Mouse (Mus musculus): Measurements from ENCODE around the gene Pias4. TPM values are rescaled to one million over a fixed set of nuclear protein-coding genes. Genes with fewer than 3 reads are reported as not detected.
"Not testable (repeated sequence)": the region's sequence is repeated elsewhere in the genome, so short reads cannot be mapped to it uniquely, and the experiment has no call there.

The Pias4 gene
- polyA plus RNA-seq, 1 experiment from 2014 or later: 62.7 TPM

DNA sequence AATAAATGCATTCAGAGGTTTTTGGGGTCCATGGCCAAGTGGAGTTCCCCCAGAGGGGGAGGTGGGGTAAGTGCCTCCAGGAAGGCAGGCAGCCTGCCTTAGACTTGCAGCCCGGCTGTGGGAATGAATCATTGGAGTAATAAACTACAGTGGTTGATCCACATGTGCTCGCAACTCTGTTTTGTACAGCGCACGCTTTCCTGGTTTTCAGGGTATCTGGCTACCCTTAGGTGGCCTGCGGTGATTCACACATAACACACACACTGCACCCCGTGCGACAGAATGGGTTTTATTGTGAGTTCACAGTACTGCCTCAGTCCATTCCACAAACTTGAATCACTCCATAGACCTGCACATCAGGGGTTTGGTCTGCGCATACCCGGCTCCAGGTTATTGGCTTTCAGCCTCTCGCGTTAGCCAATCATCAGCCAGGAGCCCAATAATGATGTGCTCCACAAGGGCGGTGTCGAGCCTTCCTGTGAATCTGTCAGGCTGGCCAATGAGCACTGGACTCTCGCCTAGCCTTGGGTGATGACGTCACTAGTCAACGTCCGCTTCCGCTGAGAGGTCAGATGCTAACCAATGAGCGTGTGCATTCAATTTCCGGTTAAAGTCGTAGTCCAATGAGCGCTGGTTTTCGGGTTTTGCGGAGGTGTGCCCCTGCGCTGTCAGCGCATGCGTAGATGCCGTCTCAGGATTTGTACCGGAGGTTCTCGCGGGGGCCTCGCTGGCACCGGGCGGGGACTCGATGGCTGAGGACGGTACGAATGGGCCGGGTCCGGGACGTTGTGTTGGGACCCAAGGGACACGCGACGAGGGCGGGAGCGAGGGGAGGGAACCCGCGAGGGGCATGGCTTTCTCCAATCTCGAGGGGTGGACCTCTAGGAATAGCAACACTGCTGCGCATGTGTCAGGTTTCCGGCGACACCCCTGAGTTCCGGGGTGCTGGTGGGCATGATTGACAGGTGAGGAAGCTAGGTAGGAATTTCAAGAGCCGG, 14.9 kb upstream of the Pias4 start, which contains the start of gene Dapk3:
TSS of gene Dapk3 (plus strand) at position 670 of the 998 bp plus-strand sequence.
- ATAC-seq: peak; percentile 91
- Histone ChIP-seq H3K27ac (ENCODE audit: low read length) (peak within 1 kb of the TSS; percentile 74), H3K9ac (replicated peaks; ENCODE audit: low read depth, low read length) (peak within 1 kb of the TSS; percentile 51), H3K4me2 (ENCODE audit: low read length) (peak within 1 kb of the TSS; percentile 59), H3K4me3 (replicated peaks; ENCODE audit: low read length) (peak within 1 kb of the TSS; percentile 47), H3K9me3 (ENCODE audit: control insufficient read depth, low read length) (no peaks in the 10 kb centered on the region), H3K4me1 (replicated peaks; ENCODE audit: control insufficient read depth, insufficient read depth, low read length) (peaks cover 21% of the 10 kb centered on the region), H3K27me3 (replicated peaks; ENCODE audit: control insufficient read depth, insufficient read depth, low read length) (no peaks in the 10 kb centered on the region), H3K36me3 (ENCODE audit: control insufficient read depth, insufficient read depth) (peaks cover 34% of the 10 kb centered on the region)
- WGBS: 3% methylated on average over 53 of the region's 53 CpGs

DNA sequence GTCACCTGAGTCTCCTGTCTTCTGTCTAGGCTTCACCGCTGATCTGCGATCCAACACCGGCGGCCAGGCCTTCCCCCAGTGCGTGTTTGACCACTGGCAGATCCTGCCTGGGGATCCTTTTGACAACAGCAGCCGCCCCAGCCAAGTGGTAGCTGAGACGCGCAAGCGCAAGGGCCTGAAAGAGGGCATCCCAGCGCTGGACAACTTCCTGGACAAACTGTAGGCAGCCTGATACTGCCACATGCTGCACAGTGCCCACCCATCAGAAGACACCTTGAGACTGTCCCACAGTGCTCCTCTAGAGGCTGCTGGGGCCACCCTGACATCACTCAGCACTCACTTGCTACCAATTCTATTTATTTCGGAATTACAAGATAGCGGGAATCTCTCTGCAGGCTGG, 14.1 kb upstream of the Pias4 start:
- Histone ChIP-seq H3K4me1 (replicated peaks; ENCODE audit: control insufficient read depth, insufficient read depth, low read length) (peaks cover 25% of the 10 kb centered on the region), H3K36me3 (ENCODE audit: control insufficient read depth, insufficient read depth) (peaks cover 34% of the 10 kb centered on the region)
- H3K4me3 ChIP-seq (replicated peaks; ENCODE audit: low read length); ATAC-seq; H3K9ac ChIP-seq (replicated peaks; ENCODE audit: low read depth, low read length); H3K27ac ChIP-seq (ENCODE audit: low read length); H3K27me3 ChIP-seq (replicated peaks; ENCODE audit: control insufficient read depth, insufficient read depth, low read length); H3K4me2 ChIP-seq (ENCODE audit: low read length); H3K9me3 ChIP-seq (ENCODE audit: control insufficient read depth, low read length): not testable (repeated sequence)
- 77% methylated on average over 12 of the region's 12 CpGs for WGBS

DNA sequence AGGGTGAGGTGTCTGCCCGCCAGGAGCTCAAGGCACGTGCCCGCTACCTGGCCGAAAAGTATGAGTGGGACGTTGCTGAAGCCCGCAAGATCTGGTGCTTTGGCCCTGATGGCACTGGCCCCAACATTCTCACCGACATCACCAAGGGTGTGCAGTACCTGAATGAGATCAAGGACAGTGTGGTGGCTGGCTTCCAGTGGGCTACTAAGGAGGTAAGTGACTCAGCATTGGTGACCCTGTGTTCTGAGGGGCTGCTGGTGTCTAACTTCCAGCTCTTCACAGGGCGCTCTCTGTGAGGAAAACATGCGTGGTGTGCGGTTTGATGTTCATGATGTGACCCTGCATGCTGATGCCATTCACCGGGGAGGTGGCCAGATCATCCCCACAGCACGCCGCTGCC, 13.2 kb upstream of the Pias4 start:
- H3K4me1 ChIP-seq (replicated peaks; ENCODE audit: control insufficient read depth, insufficient read depth, low read length): peaks cover 25% of the 10 kb centered on the region
- H3K4me2 ChIP-seq (ENCODE audit: low read length): no peak overlapping the region
- H3K4me3 ChIP-seq (replicated peaks; ENCODE audit: low read length): no peak overlapping the region
- WGBS: 90% methylated on average over 13 of the region's 13 CpGs
- H3K36me3 ChIP-seq (ENCODE audit: control insufficient read depth, insufficient read depth): peaks cover 34% of the 10 kb centered on the region
- H3K27me3 ChIP-seq (replicated peaks; ENCODE audit: control insufficient read depth, insufficient read depth, low read length): no peaks in the 10 kb centered on the region
- no peaks in the 10 kb centered on the region for H3K9me3 ChIP-seq (ENCODE audit: control insufficient read depth, low read length)
- no peak overlapping the region for H3K27ac ChIP-seq (ENCODE audit: low read length)
- H3K9ac ChIP-seq (replicated peaks; ENCODE audit: low read depth, low read length): no peak overlapping the region
- no peak for ATAC-seq

DNA sequence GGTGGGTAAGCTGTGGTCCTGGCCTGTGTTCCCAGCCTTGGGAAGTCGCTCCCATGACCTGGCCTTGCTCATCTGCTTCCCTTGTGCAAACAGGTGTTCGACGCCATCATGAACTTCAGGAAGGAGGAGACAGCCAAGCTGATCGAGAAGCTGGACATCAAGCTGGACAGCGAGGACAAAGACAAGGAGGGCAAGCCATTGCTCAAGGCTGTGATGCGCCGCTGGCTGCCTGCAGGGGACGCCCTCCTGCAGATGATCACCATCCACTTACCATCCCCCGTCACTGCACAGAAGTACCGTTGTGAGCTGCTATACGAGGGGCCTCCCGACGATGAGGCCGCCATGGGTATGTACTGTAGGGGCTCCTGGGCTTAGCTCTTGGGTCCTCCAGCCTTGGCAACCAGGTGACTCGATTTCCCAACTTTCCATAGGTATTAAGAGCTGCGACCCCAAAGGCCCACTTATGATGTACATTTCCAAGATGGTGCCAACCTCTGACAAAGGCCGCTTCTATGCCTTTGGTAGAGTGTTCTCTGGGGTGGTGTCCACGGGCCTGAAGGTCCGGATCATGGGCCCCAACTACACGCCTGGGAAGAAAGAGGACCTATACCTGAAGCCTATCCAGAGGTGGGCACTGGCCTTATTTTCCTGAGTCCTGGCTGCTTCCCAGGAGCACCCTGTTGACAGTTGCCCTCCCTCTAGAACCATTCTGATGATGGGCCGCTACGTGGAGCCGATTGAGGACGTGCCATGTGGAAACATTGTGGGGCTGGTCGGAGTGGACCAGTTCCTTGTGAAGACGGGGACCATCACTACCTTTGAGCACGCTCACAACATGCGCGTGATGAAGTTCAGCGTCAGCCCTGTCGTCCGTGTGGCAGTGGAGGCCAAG, 12.0 kb upstream of the Pias4 start:
- Histone ChIP-seq H3K27ac (ENCODE audit: low read length) (no peak overlapping the region), H3K4me1 (replicated peaks; ENCODE audit: control insufficient read depth, insufficient read depth, low read length) (peaks cover 37% of the 10 kb centered on the region), H3K4me2 (ENCODE audit: low read length) (no peak overlapping the region), H3K9me3 (ENCODE audit: control insufficient read depth, low read length) (no peaks in the 10 kb centered on the region), H3K4me3 (replicated peaks; ENCODE audit: low read length) (no peak overlapping the region), H3K9ac (replicated peaks; ENCODE audit: low read depth, low read length) (no peak overlapping the region), H3K27me3 (replicated peaks; ENCODE audit: control insufficient read depth, insufficient read depth, low read length) (no peaks in the 10 kb centered on the region), H3K36me3 (ENCODE audit: control insufficient read depth, insufficient read depth) (peaks cover 31% of the 10 kb centered on the region)
- WGBS: 92% methylated on average over 32 of the region's 32 CpGs
- ATAC-seq: no peak

DNA sequence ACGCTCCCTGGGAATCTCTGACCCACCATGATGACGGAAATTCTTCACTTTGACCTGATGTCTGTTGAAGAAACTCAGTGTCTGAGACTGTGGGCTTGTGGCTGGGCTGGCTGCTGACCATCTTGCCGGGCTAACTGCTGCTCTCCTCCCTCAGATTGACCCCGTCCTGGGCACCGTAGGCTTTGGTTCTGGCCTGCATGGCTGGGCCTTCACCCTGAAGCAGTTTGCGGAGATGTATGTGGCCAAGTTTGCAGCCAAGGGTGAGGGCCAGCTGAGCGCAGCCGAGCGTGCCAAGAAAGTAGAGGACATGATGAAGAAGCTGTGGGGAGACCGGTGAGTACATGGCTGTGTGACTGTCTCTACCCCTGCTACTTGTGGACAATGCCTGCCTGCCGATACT, 11.2 kb upstream of the Pias4 start:
- ATAC-seq: no peak
- Histone ChIP-seq H3K9ac (replicated peaks; ENCODE audit: low read depth, low read length) (no peak overlapping the region), H3K27ac (ENCODE audit: low read length) (no peak overlapping the region), H3K4me1 (replicated peaks; ENCODE audit: control insufficient read depth, insufficient read depth, low read length) (peaks cover 42% of the 10 kb centered on the region), H3K27me3 (replicated peaks; ENCODE audit: control insufficient read depth, insufficient read depth, low read length) (no peaks in the 10 kb centered on the region), H3K9me3 (ENCODE audit: control insufficient read depth, low read length) (no peaks in the 10 kb centered on the region), H3K36me3 (ENCODE audit: control insufficient read depth, insufficient read depth) (peaks cover 31% of the 10 kb centered on the region), H3K4me2 (ENCODE audit: low read length) (no peak overlapping the region), H3K4me3 (replicated peaks; ENCODE audit: low read length) (no peak overlapping the region)
- 91% methylated on average over 11 of the region's 11 CpGs for WGBS

DNA sequence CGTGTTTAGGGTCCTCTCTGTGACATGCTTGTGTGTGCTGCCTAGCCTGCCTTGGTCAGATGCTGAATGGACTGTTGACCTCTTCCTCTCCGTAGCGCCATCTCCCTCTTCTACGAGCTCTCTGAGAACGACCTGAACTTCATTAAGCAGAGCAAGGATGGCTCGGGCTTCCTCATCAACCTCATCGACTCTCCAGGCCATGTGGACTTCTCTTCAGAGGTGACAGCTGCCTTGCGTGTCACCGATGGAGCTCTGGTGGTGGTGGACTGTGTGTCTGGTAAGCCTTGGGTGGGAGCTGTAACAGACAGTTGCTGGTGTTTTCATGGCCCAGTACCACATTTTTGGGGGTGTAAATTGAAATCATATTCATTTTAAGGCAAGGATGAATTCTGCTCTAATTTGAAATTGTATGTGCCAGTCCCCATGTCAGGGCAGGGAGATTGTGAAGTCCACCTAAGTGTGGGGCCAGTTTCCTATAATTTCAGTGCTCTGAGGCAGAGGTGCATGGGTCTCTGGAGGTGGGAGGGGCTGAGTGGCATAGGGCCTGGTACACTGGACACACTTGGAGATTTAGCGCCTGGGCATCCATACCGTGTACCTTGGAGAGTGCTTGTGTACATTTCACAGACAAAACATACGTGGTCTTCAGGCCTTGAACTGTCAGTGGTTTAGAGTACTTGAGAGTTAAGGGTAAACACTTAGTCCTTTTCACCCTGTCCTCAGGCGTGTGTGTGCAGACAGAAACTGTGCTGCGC, 10.4 kb upstream of the Pias4 start:
- ATAC-seq: no peak
- peak overlapping the region; percentile 54 for H3K4me3 ChIP-seq (replicated peaks; ENCODE audit: low read length)
- no peak overlapping the region for H3K27ac ChIP-seq (ENCODE audit: low read length)
- H3K9ac ChIP-seq (replicated peaks; ENCODE audit: low read depth, low read length): peak overlapping the region; percentile 66
- peak overlapping the region; percentile 62 for H3K4me2 ChIP-seq (ENCODE audit: low read length)
- no peaks in the 10 kb centered on the region for H3K27me3 ChIP-seq (replicated peaks; ENCODE audit: control insufficient read depth, insufficient read depth, low read length)
- H3K9me3 ChIP-seq (ENCODE audit: control insufficient read depth, low read length): no peaks in the 10 kb centered on the region
- WGBS: 67% methylated on average over 14 of the region's 14 CpGs
- peaks cover 31% of the 10 kb centered on the region for H3K36me3 ChIP-seq (ENCODE audit: control insufficient read depth, insufficient read depth)
- H3K4me1 ChIP-seq (replicated peaks; ENCODE audit: control insufficient read depth, insufficient read depth, low read length): peaks cover 44% of the 10 kb centered on the region

DNA sequence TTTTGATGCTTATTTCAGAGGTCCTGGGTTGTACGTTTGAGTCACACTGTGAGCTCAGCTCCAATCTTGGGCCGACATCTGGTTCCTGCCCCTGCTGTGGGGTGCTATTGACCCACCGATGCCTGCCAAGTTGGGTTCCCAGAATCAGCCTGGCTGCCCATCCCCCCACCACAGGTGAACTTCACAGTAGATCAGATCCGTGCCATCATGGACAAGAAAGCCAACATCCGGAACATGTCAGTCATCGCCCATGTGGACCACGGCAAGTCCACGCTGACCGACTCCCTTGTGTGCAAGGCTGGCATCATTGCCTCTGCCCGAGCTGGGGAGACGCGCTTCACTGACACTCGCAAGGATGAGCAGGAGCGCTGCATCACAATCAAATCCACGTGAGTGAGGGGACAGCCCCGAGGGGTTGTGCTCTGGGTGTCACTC, 9.8 kb upstream of the Pias4 start:
- Histone ChIP-seq H3K4me1 (replicated peaks; ENCODE audit: control insufficient read depth, insufficient read depth, low read length) (peaks cover 43% of the 10 kb centered on the region), H3K9me3 (ENCODE audit: control insufficient read depth, low read length) (no peaks in the 10 kb centered on the region), H3K4me2 (ENCODE audit: low read length) (peak overlapping the region; percentile 62), H3K9ac (replicated peaks; ENCODE audit: low read depth, low read length) (peak overlapping the region; percentile 66), H3K27ac (ENCODE audit: low read length) (no peak overlapping the region), H3K36me3 (ENCODE audit: control insufficient read depth, insufficient read depth) (peaks cover 31% of the 10 kb centered on the region), H3K27me3 (replicated peaks; ENCODE audit: control insufficient read depth, insufficient read depth, low read length) (no peaks in the 10 kb centered on the region), H3K4me3 (replicated peaks; ENCODE audit: low read length) (peak overlapping the region; percentile 54)
- 14% methylated on average over 16 of the region's 16 CpGs for WGBS
- no peak for ATAC-seq

DNA sequence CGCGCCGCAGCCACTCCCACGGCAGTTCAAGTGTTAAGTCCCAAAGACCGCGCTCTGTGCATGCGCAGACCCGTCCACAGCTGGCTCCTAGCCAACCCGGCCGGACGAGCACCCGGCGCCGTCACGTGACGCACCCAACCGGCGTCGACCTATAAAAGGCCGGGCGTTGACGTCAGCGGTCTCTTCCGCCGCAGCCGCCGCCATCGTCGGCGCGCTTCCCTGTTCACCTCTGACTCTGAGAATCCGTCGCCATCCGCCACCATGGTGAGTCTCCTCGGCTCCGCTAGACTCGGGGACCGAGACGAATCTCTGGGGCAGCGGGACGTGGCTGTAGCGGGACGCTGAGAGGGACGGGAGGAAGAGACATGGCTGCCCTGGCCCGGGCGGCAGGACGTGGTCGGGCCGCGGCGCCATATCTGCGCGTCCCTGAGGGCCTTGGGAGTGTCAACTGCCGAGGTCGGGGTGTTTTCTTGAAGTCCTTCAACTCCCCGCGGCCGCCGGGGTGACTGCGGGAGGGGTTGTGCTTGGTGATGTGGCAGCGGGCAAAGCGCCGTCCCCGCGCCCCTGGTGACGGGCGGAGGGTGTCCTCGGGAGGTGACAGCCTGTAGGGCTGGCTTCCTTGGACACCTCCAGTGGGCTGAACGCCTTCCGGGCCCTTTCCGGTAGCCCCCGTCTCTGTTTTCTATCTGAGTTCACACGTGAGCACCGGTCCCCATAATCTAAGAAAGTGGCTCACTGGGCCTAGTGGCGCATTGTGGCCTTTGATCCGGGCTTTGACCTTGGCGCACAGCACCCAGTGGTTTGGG, 8.9 kb upstream of the Pias4 start, which contains the start of gene Eef2:
TSS of gene Eef2 (plus strand) at position 166 of the 806 bp plus-strand sequence.
- no peaks in the 10 kb centered on the region for H3K27me3 ChIP-seq (replicated peaks; ENCODE audit: control insufficient read depth, insufficient read depth, low read length)
- peaks cover 40% of the 10 kb centered on the region for H3K4me1 ChIP-seq (replicated peaks; ENCODE audit: control insufficient read depth, insufficient read depth, low read length)
- WGBS: 0% methylated on average over 77 of the region's 77 CpGs

More for the DNA sequence above, 8.9 kb upstream of the Pias4 start, which contains the start of gene Eef2:
- peak; percentile 69 for ATAC-seq
- peak within 1 kb of the TSS; percentile 54 for H3K4me3 ChIP-seq (replicated peaks; ENCODE audit: low read length)
- H3K27ac ChIP-seq (ENCODE audit: low read length): peak within 1 kb of the TSS; percentile 94
- peak within 1 kb of the TSS; percentile 62 for H3K4me2 ChIP-seq (ENCODE audit: low read length)
- H3K9ac ChIP-seq (replicated peaks; ENCODE audit: low read depth, low read length): peak within 1 kb of the TSS; percentile 66
- peaks cover 29% of the 10 kb centered on the region for H3K36me3 ChIP-seq (ENCODE audit: control insufficient read depth, insufficient read depth)
- H3K9me3 ChIP-seq (ENCODE audit: control insufficient read depth, low read length): no peaks in the 10 kb centered on the region
